Mouse (Mus musculus): ENCODE measurements around the gene Foxp2. TPM values are rescaled to one million over a fixed set of nuclear protein-coding genes. Genes with fewer than 3 reads are reported as not detected.

Gene Foxp2
- polyA plus RNA-seq, 1 experiment from 2014 or later, result 42.4 TPM

DNA sequence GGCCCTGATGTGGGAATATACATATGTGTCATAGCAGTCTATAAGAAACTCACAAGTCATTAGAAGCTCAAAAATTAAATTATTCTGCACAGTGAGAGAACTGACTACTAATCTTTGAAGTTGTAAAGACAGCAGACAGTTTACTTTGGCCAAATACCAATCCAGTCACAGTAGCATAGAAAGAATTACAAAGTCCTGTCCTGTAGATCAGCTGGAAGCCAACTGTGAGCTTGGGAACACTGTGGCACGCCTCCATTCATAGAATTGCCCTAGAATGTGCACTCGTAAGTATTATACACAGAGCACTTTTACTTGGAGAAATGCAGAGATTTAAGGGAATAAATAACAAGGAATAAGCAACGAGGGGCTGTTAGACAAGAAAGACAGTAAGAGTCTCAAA is 472.5 kb downstream of the Foxp2 start:
- Histone ChIP-seq H3K4me2 (no peak overlapping the region), H3K27me3 (ENCODE audit: control insufficient read depth, insufficient read depth, low read length) (no peaks in the 10 kb centered on the region), H3K9me3 (ENCODE audit: control insufficient read depth, low read length) (no peaks in the 10 kb centered on the region), H3K9ac (ENCODE audit: low read length) (no peak overlapping the region), H3K36me3 (ENCODE audit: control insufficient read depth, insufficient read depth, low read length) (no peaks in the 10 kb centered on the region), H3K4me3 (ENCODE audit: low read depth, low read length) (no peak overlapping the region), H3K27ac (ENCODE audit: low read depth, low read length) (no peak overlapping the region), H3K4me1 (ENCODE audit: control insufficient read depth, insufficient read depth, low read length) (peaks cover 25% of the 10 kb centered on the region)
- DNase-seq (ENCODE audit: low spot score, missing footprints) (no peak), ATAC-seq (ENCODE audit: low FRiP score) (no peak)
- 71% methylated on average over 3 of the region's 3 CpGs for WGBS

DNA sequence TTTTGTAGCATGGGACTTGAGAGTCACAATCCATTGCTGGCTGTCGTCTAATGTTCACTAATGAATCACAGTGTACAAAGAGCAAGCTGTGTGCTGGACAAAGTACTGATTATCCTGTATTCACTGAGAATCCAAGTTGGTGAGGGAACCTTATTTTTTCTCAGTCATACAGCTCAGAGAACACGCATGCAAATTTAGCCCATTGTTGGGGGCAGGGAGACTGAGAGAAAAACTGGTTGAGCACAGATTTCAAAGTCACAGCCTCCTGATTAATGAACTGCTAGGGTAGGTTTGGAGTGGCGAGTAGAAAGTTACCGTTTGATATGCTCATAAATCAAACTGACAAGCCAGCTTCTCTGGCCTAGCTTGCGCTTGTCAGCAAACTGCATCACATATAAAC is 477.1 kb downstream of the Foxp2 start:
- no peak overlapping the region for H3K4me3 ChIP-seq (ENCODE audit: low read depth, low read length)
- no peak overlapping the region for H3K9ac ChIP-seq (ENCODE audit: low read length)
- peaks cover 6% of the 10 kb centered on the region; the same call in 1 of the 2 replicates for H3K4me1 ChIP-seq (ENCODE audit: control insufficient read depth, insufficient read depth, low read length)
- no peak overlapping the region for H3K4me2 ChIP-seq
- DNase-seq (ENCODE audit: low spot score, missing footprints), result no peak
- WGBS, result 60% methylated on average over 5 of the region's 5 CpGs
- H3K36me3 ChIP-seq (ENCODE audit: control insufficient read depth, insufficient read depth, low read length), result no peaks in the 10 kb centered on the region
- H3K27ac ChIP-seq (ENCODE audit: low read depth, low read length), result no peak overlapping the region
- ATAC-seq (ENCODE audit: low FRiP score), result peak; percentile 48; the same call in 1 of the 2 replicates
- no peaks in the 10 kb centered on the region for H3K9me3 ChIP-seq (ENCODE audit: control insufficient read depth, low read length)
- H3K27me3 ChIP-seq (ENCODE audit: control insufficient read depth, insufficient read depth, low read length), result no peaks in the 10 kb centered on the region

DNA sequence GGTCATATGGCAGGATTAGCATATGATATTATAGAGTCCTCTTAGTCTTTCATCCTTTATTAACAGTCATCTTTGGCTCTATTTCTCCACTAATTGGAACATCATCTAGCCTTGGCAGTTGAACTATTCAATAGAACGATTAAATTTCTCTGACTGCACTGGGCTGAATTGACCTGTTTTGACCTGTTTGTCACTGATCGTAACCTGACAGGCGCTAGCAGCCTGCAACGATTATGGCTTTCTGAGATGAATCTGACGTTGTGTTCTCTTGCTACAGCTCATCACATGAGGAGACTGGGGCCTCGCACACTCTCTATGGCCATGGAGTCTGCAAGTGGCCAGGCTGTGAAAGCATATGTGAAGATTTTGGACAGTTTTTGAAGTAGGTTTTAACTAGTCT is 495.3 kb downstream of the Foxp2 start:
- no peak overlapping the region for H3K4me3 ChIP-seq (ENCODE audit: low read depth, low read length)
- no peaks in the 10 kb centered on the region for H3K36me3 ChIP-seq (ENCODE audit: control insufficient read depth, insufficient read depth, low read length)
- DNase-seq (ENCODE audit: low spot score, missing footprints) (no peak), ATAC-seq (ENCODE audit: low FRiP score) (0 out of 2 replicates have a peak, but pooled peaks have one; percentile 42)
- no peaks in the 10 kb centered on the region for H3K9me3 ChIP-seq (ENCODE audit: control insufficient read depth, low read length)
- H3K27ac ChIP-seq (ENCODE audit: low read depth, low read length), result no peak overlapping the region
- no peaks in the 10 kb centered on the region for H3K4me1 ChIP-seq (ENCODE audit: control insufficient read depth, insufficient read depth, low read length)
- no peak overlapping the region for H3K9ac ChIP-seq (ENCODE audit: low read length)
- 57% methylated on average over 6 of the region's 6 CpGs for WGBS
- H3K27me3 ChIP-seq (ENCODE audit: control insufficient read depth, insufficient read depth, low read length), result no peaks in the 10 kb centered on the region
- no peak overlapping the region for H3K4me2 ChIP-seq

DNA sequence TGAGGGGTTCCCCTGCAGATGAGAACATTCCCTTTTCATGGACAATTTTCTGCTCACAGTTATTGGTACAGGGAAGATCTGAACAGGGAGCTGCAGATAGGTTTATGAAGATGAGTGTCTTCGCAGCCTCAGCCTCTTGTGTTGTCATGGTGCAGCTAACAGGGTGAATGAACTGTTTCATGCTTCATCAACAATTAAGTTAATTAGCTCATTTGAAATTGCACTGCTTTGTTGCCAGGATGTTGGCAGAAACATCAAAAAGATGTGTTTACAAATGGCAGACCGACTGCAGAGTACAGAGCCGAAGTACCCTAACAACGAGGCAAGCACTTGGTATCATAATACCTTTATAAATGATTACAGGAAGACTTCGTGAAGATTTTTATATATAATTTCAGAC is 496.3 kb downstream of the Foxp2 start:
- DNase-seq (ENCODE audit: low spot score, missing footprints) (no peak), ATAC-seq (ENCODE audit: low FRiP score) (no peak)
- no peaks in the 10 kb centered on the region for H3K4me1 ChIP-seq (ENCODE audit: control insufficient read depth, insufficient read depth, low read length)

DNA sequence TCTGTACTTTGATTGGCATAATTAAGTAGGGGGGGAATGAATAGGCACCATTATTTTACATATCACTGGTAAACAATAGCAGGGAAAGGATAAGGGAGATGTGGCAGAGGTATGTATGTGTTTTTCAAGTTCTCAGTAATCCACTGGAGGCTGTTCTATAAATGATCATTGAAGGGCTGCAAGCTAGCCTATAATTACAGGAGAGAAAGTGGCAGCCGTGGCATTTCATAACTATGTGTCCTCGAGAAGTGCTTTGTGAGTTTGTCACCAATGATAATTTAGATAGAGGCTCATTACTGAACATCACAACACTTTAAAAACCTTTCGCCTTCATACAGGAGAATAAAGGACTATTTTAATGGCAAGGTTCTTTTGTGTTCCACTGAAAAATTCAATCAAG is 500.0 kb downstream of the Foxp2 start:
- DNase-seq (ENCODE audit: low spot score, missing footprints), result no peak
- no peak for ATAC-seq (ENCODE audit: low FRiP score)

More for the DNA sequence above, 496.3 kb downstream of the Foxp2 start:
- H3K27ac ChIP-seq (ENCODE audit: low read depth, low read length), result no peak overlapping the region
- H3K9ac ChIP-seq (ENCODE audit: low read length), result no peak overlapping the region
- no peak overlapping the region for H3K4me2 ChIP-seq
- 57% methylated on average over 5 of the region's 5 CpGs for WGBS
- H3K27me3 ChIP-seq (ENCODE audit: control insufficient read depth, insufficient read depth, low read length), result no peaks in the 10 kb centered on the region
- H3K9me3 ChIP-seq (ENCODE audit: control insufficient read depth, low read length), result no peaks in the 10 kb centered on the region
- H3K36me3 ChIP-seq (ENCODE audit: control insufficient read depth, insufficient read depth, low read length), result no peaks in the 10 kb centered on the region
- H3K4me3 ChIP-seq (ENCODE audit: low read depth, low read length), result no peak overlapping the region

DNA sequence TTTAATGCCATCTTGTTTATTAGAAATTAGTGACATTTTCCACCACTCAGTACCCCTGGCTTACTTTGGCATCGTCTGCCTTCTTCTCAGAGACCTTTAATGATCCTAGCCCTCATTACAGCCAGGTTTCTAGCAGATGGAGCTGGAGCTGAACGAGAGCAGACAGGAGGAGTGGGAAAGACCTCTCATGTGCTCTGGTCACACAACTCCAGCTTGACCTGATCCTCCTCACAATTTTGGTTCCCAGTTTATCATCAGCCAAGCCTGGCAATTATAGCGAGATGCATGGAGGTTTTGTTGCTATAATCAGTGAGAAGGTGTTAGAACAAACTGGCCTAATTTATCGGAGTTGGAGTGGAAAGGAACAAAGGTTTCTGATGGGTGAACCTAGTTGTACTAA is 500.9 kb downstream of the Foxp2 start:
- no peaks in the 10 kb centered on the region for H3K4me1 ChIP-seq (ENCODE audit: control insufficient read depth, insufficient read depth, low read length)
- H3K4me2 ChIP-seq, result no peak overlapping the region
- no peak for DNase-seq (ENCODE audit: low spot score, missing footprints)
- WGBS, result 85% methylated on average over 4 of the region's 4 CpGs
- H3K4me3 ChIP-seq (ENCODE audit: low read depth, low read length), result no peak overlapping the region
- no peak overlapping the region for H3K9ac ChIP-seq (ENCODE audit: low read length)
- no peak overlapping the region for H3K27ac ChIP-seq (ENCODE audit: low read depth, low read length)
- no peaks in the 10 kb centered on the region for H3K9me3 ChIP-seq (ENCODE audit: control insufficient read depth, low read length)
- no peak for ATAC-seq (ENCODE audit: low FRiP score)
- no peaks in the 10 kb centered on the region for H3K36me3 ChIP-seq (ENCODE audit: control insufficient read depth, insufficient read depth, low read length)
- H3K27me3 ChIP-seq (ENCODE audit: control insufficient read depth, insufficient read depth, low read length), result no peaks in the 10 kb centered on the region

More for the DNA sequence above, 500.0 kb downstream of the Foxp2 start:
- H3K4me2 ChIP-seq, result no peak overlapping the region
- no peaks in the 10 kb centered on the region for H3K4me1 ChIP-seq (ENCODE audit: control insufficient read depth, insufficient read depth, low read length)
- no peaks in the 10 kb centered on the region for H3K36me3 ChIP-seq (ENCODE audit: control insufficient read depth, insufficient read depth, low read length)
- H3K27me3 ChIP-seq (ENCODE audit: control insufficient read depth, insufficient read depth, low read length), result no peaks in the 10 kb centered on the region
- no peaks in the 10 kb centered on the region for H3K9me3 ChIP-seq (ENCODE audit: control insufficient read depth, low read length)
- H3K4me3 ChIP-seq (ENCODE audit: low read depth, low read length), result no peak overlapping the region
- H3K27ac ChIP-seq (ENCODE audit: low read depth, low read length), result no peak overlapping the region
- WGBS, result 78% methylated on average over 3 of the region's 3 CpGs
- H3K9ac ChIP-seq (ENCODE audit: low read length), result no peak overlapping the region

DNA sequence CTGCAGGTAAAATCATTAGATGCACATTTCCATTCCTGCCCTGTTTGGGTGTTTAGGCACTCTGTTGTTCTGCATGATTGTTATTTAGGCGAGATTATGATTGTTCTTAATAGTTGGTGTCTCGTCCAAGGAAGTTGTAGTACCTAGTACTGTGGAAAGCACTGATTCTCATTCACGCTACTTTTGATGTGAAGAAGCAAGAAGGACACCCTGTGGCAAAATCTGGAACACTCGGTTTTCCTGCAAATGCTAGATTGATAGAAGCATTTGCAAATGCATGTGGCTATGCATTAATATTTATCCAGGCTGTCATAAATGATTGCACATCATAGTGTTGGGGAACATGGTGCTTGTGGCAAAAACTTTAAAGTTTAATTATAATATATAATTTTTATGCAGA is 514.0 kb downstream of the Foxp2 start:
- Histone ChIP-seq H3K4me3 (ENCODE audit: low read depth, low read length) (no peak overlapping the region), H3K9ac (ENCODE audit: low read length) (no peak overlapping the region), H3K4me1 (ENCODE audit: control insufficient read depth, insufficient read depth, low read length) (peaks cover 15% of the 10 kb centered on the region), H3K27ac (ENCODE audit: low read depth, low read length) (no peak overlapping the region), H3K9me3 (ENCODE audit: control insufficient read depth, low read length) (no peaks in the 10 kb centered on the region), H3K36me3 (ENCODE audit: control insufficient read depth, insufficient read depth, low read length) (no peaks in the 10 kb centered on the region), H3K4me2 (no peak overlapping the region), H3K27me3 (ENCODE audit: control insufficient read depth, insufficient read depth, low read length) (no peaks in the 10 kb centered on the region)
- no peak for ATAC-seq (ENCODE audit: low FRiP score)
- WGBS, result 42% methylated on average over 4 of the region's 4 CpGs
- DNase-seq (ENCODE audit: low spot score, missing footprints), result no peak

DNA sequence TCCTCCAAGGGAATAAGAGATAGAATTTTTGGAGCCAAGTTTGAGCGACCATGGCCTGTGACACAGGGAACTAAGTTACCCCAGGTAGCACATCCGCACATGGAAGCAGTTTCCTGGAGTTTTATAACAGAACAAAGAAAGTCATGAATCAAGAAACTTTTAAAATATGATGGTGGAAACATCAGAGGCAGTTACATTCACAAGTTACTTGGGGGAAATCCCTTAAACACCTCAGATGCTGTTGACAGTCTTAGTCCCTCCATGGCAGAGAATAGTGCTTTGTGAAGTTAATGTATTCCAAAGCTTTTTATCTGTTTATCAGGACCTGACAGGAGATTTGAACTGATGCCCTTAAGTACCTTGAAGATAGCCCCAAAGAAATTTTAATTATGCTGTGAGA is 558.6 kb downstream of the Foxp2 start:
- no peaks in the 10 kb centered on the region for H3K9me3 ChIP-seq (ENCODE audit: control insufficient read depth, low read length)
- no peak overlapping the region for H3K4me3 ChIP-seq (ENCODE audit: low read depth, low read length)
- H3K27me3 ChIP-seq (ENCODE audit: control insufficient read depth, insufficient read depth, low read length), result no peaks in the 10 kb centered on the region
- WGBS, result 93% methylated on average over 2 of the region's 2 CpGs
- H3K36me3 ChIP-seq (ENCODE audit: control insufficient read depth, insufficient read depth, low read length), result no peaks in the 10 kb centered on the region
- no peak overlapping the region for H3K9ac ChIP-seq (ENCODE audit: low read length)
- no peak overlapping the region for H3K27ac ChIP-seq (ENCODE audit: low read depth, low read length)
- no peaks in the 10 kb centered on the region for H3K4me1 ChIP-seq (ENCODE audit: control insufficient read depth, insufficient read depth, low read length)
- DNase-seq (ENCODE audit: low spot score, missing footprints), result no peak
- ATAC-seq (ENCODE audit: low FRiP score), result no peak
- no peak overlapping the region for H3K4me2 ChIP-seq

DNA sequence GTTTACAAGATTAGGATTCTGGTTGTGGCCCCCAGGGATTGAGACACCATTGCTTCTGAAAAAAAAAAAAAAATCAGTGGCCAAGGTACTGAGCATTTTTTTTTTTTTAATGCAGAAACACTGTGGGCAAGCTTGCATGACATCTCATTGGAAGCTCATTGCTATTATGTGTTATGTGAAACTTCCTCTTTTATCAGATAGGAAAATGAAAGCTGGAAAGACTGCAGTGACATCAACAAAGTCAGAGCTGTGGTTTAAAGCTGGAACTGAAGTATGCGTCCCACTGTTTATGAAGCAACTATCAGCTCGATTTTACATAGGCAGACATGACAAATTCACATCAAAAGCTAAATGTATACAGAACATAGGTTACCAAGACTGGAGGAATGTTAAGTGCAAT is 562.2 kb downstream of the Foxp2 start:
- Histone ChIP-seq H3K4me3 (ENCODE audit: low read depth, low read length) (no peak overlapping the region), H3K36me3 (ENCODE audit: control insufficient read depth, insufficient read depth, low read length) (no peaks in the 10 kb centered on the region), H3K9ac (ENCODE audit: low read length) (no peak overlapping the region), H3K9me3 (ENCODE audit: control insufficient read depth, low read length) (no peaks in the 10 kb centered on the region), H3K27ac (ENCODE audit: low read depth, low read length) (no peak overlapping the region), H3K4me2 (no peak overlapping the region), H3K4me1 (ENCODE audit: control insufficient read depth, insufficient read depth, low read length) (no peaks in the 10 kb centered on the region), H3K27me3 (ENCODE audit: control insufficient read depth, insufficient read depth, low read length) (no peaks in the 10 kb centered on the region)
- 89% methylated on average over 2 of the region's 2 CpGs for WGBS
- no peak for ATAC-seq (ENCODE audit: low FRiP score)
- DNase-seq (ENCODE audit: low spot score, missing footprints), result no peak

DNA sequence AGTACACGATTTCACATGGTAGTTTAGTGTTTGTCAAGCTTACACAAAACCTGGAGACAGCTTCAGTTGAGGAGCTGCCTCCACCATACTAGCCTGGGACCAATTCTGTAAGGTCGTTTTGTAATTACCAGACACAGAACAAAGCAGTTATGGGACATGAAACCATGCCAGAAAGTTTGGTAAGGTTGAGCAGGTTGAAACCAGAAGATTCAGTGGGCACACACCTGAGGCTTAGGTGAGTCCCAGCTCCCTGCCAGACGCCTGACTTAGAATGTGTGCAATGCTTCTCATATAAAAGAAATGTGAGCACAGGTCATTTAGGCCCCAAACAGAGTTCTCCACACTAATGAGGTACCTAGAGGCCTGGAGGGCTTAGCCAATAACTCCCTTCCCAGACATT is 564.3 kb downstream of the Foxp2 start:
- no peak overlapping the region for H3K27ac ChIP-seq (ENCODE audit: low read depth, low read length)
- H3K9ac ChIP-seq (ENCODE audit: low read length), result no peak overlapping the region
- no peaks in the 10 kb centered on the region for H3K4me1 ChIP-seq (ENCODE audit: control insufficient read depth, insufficient read depth, low read length)
- no peaks in the 10 kb centered on the region for H3K9me3 ChIP-seq (ENCODE audit: control insufficient read depth, low read length)
- no peaks in the 10 kb centered on the region for H3K27me3 ChIP-seq (ENCODE audit: control insufficient read depth, insufficient read depth, low read length)
- ATAC-seq (ENCODE audit: low FRiP score) (no peak), DNase-seq (ENCODE audit: low spot score, missing footprints) (no peak)
- H3K36me3 ChIP-seq (ENCODE audit: control insufficient read depth, insufficient read depth, low read length), result no peaks in the 10 kb centered on the region
- H3K4me3 ChIP-seq (ENCODE audit: low read depth, low read length), result no peak overlapping the region
- WGBS, result 80% methylated on average over 3 of the region's 3 CpGs
- H3K4me2 ChIP-seq, result no peak overlapping the region
